Mouse (Mus musculus): Measurements from ENCODE around the gene Nphp4.
"Not testable (repeated sequence)": the region's sequence is repeated elsewhere in the genome, so short reads cannot be mapped to it uniquely, and the experiment has no call there.

The Nphp4 gene

GRCm38 (mm10) chr4:152478224-152478567, 1.7 kb downstream of the Nphp4 start:
- DNase-seq (ENCODE audit: low read depth), result no peak

- no peak for DNase-seq (ENCODE audit: low read depth)
Observed at GRCm38 (mm10) chr4:152480426-152480825, 3.9 kb downstream of the Nphp4 start.

GRCm38 (mm10) chr4:152488046-152488445, 11.5 kb downstream of the Nphp4 start:
- DNase-seq (ENCODE audit: low read depth), result no peak

- no peak for DNase-seq (ENCODE audit: low read depth)
Observed at GRCm38 (mm10) chr4:152490311-152490710, 13.8 kb downstream of the Nphp4 start.

GRCm38 (mm10) chr4:152491250-152491899, 14.9 kb downstream of the Nphp4 start:
- DNase-seq (ENCODE audit: low read depth), result peak; percentile 74

- DNase-seq (ENCODE audit: low read depth), result no peak
Observed at GRCm38 (mm10) chr4:152494360-152494879, 17.9 kb downstream of the Nphp4 start.

GRCm38 (mm10) chr4:152512221-152512925, 35.9 kb downstream of the Nphp4 start:
- no peak for DNase-seq (ENCODE audit: low read depth)

GRCm38 (mm10) chr4:152514884-152515283, 38.4 kb downstream of the Nphp4 start:
- no peak for DNase-seq (ENCODE audit: low read depth)

- no peak for DNase-seq (ENCODE audit: low read depth)
Observed at GRCm38 (mm10) chr4:152519106-152519505, 42.6 kb downstream of the Nphp4 start.

- peak; percentile 23 for DNase-seq (ENCODE audit: low read depth)
Observed at GRCm38 (mm10) chr4:152520083-152520482, 43.6 kb downstream of the Nphp4 start.

- DNase-seq (ENCODE audit: low read depth), result no peak
Observed at GRCm38 (mm10) chr4:152532872-152533271, 56.4 kb downstream of the Nphp4 start.

GRCm38 (mm10) chr4:152539756-152540155, 63.2 kb downstream of the Nphp4 start:
- no peak for DNase-seq (ENCODE audit: low read depth)

- no peak for DNase-seq (ENCODE audit: low read depth)
Observed at GRCm38 (mm10) chr4:152541172-152541571, 64.7 kb downstream of the Nphp4 start.

GRCm38 (mm10) chr4:152542447-152542846, 65.9 kb downstream of the Nphp4 start:
- no peak for DNase-seq (ENCODE audit: low read depth)

GRCm38 (mm10) chr4:152546481-152546880, 70.0 kb downstream of the Nphp4 start:
- no peak for DNase-seq (ENCODE audit: low read depth)

GRCm38 (mm10) chr4:152547886-152548663, 71.6 kb downstream of the Nphp4 start:
- DNase-seq (ENCODE audit: low read depth), result no peak

GRCm38 (mm10) chr4:152549507-152550202, 73.1 kb downstream of the Nphp4 start:
- DNase-seq (ENCODE audit: low read depth), result no peak

GRCm38 (mm10) chr4:152550203-152550549, 73.7 kb downstream of the Nphp4 start:
- no peak for DNase-seq (ENCODE audit: low read depth)

GRCm38 (mm10) chr4:152553582-152554285, 77.2 kb downstream of the Nphp4 start:
- DNase-seq (ENCODE audit: low read depth), result no peak

GRCm38 (mm10) chr4:152554421-152554820, 77.9 kb downstream of the Nphp4 start:
- DNase-seq (ENCODE audit: low read depth), result no peak

- DNase-seq (ENCODE audit: low read depth), result not testable (repeated sequence)
Observed at GRCm38 (mm10) chr4:152555806-152556205, 79.3 kb downstream of the Nphp4 start.

- no peak for DNase-seq (ENCODE audit: low read depth)
Observed at GRCm38 (mm10) chr4:152558246-152558645, 81.7 kb downstream of the Nphp4 start.
